Mouse (Mus musculus): ENCODE results near the gene Cep128.

- TF ChIP-seq CTCF (IDR thresholded peaks at IDR 0.05; ENCODE audit: insufficient read depth, low read length) (no peak), POLR2A (IDR thresholded peaks at IDR 0.05; ENCODE audit: borderline replicate concordance, extremely low read depth, low read depth, low read length) (no peak)
Observed at GRCm38 (mm10) chr12:91096197-91096596, 288.0 kb downstream of the Cep128 start.

Measured in lung, adult 2 months (tissue).